Mouse (Mus musculus) erythroblast, embryonic 14.5 days (primary cell): Measurements from ENCODE around the gene Tubb4a.

Experiments used
- GATA1 ChIP-seq: IDR thresholded peaks from 2 replicates; pipeline ENCODE4 v1.6.1; 2012; ENCODE audit warnings: low read length, inconsistent platforms, mixed read lengths
- TAL1 ChIP-seq: IDR thresholded peaks from 3 replicates; pipeline ENCODE4 v1.6.1; 2012; ENCODE audit warnings: low read length, inconsistent platforms, mixed read lengths

DNA sequence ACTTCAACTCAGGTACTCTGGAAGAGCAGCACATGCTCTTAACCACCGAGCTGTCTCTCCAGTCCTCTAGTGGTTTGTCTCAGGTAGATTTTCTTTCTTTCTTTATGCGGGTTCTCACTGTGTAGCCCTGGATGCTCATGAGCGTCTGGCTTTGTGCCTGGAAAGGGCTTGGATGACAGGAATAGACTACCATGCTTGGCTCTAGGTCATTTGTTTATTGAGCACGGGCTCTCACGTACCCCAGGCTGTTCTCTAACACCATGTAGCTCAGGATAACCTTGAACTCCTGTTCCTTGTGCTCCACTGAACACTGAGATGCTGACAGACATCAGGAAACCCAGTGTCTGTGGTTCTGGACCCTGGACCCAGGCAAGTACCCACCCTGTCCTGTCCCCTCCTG is 5.1 kb downstream of the Tubb4a start:
- TF ChIP-seq TAL1 (no peak), GATA1 (no peak)
